Mouse (Mus musculus) heart, postnatal 14 days (tissue): ENCODE measurements around the gene Agtrap. TPM values are rescaled to one million over a fixed set of nuclear protein-coding genes. Genes with fewer than 3 reads are reported as not detected.
A peak's percentile ranks its signal among the peaks of the same experiment; 100 is the strongest.
"Not testable (repeated sequence)": the region's sequence is repeated elsewhere in the genome, so short reads cannot be mapped to it uniquely, and the experiment has no call there.

Experiments
- DNase-seq, 2 experiments: peaks; one replicate each; pipeline ENCODE4 v3.0.0; 2021 to 2022
- intact Hi-C: fragments of 180-260 bp; cut with DNase I; formaldehyde crosslinking; loops from one replicate; pipeline ENCODE4 v1.15.1; 2025
- total RNA-seq, 2 experiments: library from RNA; stranded (reverse); gene quantifications; 2 replicates each; pipeline ENCODE4 v1.2.3; 2021

Gene Agtrap
- total RNA-seq, 2 experiments from 2014 or later: 36.4 to 38.5 TPM

DNA sequence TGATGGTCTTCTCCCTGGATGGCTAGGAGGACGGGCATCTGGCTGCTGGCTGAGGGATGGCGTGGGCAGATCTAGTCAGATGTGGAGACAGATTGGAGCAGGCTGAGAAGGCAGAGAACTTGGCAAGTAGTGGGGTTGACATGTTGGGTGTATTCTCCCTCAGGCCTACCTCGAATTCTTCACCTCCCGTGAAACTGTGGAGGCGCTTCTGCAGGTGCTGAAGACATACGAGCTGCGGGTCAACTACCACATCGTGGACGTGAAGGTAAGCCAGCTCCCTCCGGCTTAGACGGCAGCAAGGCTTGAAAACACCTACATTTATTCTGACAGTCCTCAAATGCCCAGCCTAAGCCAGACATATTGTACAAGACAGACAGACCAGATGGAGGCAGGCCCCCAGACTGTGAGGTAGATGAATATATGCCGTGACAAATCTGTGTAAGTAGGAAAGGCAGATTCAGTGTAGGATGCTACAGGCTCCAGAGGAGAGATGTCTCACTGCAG lies 34.4 kb downstream of the Agtrap start:
- DNase-seq: no peak
- intact Hi-C loops: no loop called here

DNA sequence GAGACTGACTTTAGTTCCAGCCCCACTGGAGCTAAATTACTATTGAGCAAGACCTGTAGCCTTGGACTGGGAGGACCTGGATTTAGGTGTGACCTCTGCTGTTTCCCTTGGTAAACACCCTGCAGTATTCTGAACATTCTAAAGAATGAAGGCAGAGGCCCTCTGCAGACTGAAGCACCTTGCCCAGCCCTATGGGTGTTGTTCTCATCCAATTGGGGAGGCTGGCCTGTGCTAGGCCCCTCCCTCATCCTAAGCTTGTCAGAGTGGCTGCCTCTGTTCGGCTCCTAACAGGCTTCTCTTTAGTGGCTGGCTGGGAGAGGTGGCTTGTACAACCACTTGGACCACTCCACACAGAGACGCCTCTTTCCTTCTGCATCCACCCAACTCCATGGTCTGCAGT lies 34.9 kb downstream of the Agtrap start:
- DNase-seq: no peak
- intact Hi-C loops: no loop called here

DNA sequence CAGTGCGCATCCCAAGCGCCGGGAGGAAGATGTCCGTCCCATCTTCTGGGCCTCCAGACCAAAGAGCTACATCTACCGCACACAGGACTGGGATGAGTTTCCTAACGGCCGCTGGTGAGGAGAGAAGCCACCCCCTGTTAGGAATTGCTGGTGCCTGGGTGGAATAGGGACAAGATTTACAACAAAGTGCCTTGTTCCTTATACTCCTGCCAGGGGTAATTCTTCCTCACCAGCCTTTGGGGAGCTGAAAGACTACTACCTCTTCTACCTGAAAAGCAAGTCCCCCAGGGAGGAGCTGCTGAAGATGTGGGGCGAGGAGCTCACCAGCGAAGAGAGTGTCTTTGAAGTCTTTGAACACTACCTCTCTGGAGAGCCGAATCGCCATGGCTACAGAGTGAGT lies 35.9 kb downstream of the Agtrap start:
- no peak for DNase-seq
- intact Hi-C loops: no loop called here

- intact Hi-C loops: no loop called here
- no peak for DNase-seq
Observed at GRCm38 (mm10) chr4:148051046-148051776, 36.6 kb downstream of the Agtrap start.

DNA sequence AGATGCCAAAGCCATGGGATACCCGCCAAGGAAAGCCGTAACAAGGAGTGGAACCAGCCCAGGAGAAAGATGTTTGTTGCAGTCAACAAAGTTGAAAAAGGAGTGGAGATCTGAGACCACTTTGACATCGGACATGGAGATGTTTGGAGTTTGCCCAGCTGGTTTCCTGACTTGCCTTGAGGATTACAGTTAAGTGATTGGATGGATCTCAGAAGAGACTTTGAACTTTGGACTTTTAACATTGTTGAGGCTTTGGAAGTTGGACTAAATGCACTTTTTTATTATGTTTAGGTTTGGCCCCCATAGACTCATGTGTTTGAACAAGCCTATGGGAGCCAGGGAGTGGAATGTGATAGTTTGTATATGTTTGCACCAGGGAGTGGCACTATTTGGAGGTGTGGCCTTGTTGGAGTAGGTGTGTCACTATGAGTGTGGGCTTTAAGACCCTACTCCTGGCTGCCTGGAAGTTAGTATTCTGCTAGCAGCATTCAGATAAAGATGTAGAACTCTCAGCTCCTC lies 37.4 kb downstream of the Agtrap start:
- DNase-seq, intact Hi-C loops: not testable (repeated sequence)

- DNase-seq: no peak
- intact Hi-C loops: no loop called here
Observed at GRCm38 (mm10) chr4:148046450-148047031, 41.3 kb downstream of the Agtrap start.

DNA sequence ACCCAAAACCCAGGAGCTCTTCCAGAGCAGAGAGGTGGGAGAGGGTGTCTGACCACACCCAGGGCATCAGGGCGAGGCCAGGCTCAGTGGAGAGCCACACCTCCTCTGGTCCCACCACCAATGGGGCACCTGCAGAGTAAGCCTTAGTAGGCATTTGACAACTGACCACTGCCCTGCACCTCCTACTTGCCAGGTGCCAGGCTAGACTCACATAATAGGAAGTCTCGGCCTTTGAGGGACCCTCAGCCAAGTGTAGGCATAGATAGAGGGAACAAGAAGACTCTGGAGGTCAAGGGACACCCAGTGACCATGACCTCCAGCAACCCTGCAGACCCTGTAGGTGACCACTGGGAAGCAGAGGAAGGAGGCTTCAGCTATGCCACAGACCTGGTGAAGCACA lies 43.7 kb downstream of the Agtrap start:
- intact Hi-C loops: no loop called here
- DNase-seq: no peak

GRCm38 (mm10) chr4:148043327-148043726 lies 44.5 kb downstream of the Agtrap start:
- DNase-seq, intact Hi-C loops: not testable (repeated sequence)

DNA sequence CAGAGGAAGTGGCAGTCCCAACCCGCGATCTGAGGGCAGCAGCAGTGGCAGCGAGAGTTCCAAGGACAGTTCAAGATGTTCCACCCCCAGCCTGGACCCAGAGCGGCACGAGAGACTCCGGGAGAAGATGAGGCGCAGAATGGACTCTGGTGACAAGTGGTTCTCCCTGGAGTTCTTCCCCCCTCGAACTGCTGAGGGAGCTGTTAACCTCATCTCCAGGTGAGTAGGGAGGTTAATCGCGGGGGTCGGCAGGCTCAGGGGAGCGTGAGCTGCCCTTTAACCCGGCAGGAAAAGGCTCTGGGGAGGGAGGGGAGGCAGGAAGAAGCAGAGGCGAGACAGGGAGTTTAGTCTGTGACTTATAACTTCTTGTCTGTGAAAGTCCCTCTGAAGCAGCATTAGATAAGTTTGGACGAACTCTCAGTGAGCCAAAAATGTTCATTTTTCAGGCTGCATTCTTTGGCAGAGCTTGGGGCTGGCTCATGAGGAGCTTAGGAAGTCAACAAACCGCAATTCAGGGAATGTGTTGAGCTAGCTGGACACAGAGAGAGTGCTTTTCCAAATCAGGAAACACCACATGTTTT lies 46.1 kb downstream of the Agtrap start:
- peak; percentile 37 to 50 for DNase-seq
- intact Hi-C loops: no loop called here

- intact Hi-C loops: no loop called here
- DNase-seq: peak; percentile 73 to 78
Observed at GRCm38 (mm10) chr4:148040933-148041610, 46.8 kb downstream of the Agtrap start.

GRCm38 (mm10) chr4:148040029-148040830 lies 47.6 kb downstream of the Agtrap start:
- intact Hi-C loops: no loop called here
- peak in 1 of 2 experiments; percentile 33 for DNase-seq

DNA sequence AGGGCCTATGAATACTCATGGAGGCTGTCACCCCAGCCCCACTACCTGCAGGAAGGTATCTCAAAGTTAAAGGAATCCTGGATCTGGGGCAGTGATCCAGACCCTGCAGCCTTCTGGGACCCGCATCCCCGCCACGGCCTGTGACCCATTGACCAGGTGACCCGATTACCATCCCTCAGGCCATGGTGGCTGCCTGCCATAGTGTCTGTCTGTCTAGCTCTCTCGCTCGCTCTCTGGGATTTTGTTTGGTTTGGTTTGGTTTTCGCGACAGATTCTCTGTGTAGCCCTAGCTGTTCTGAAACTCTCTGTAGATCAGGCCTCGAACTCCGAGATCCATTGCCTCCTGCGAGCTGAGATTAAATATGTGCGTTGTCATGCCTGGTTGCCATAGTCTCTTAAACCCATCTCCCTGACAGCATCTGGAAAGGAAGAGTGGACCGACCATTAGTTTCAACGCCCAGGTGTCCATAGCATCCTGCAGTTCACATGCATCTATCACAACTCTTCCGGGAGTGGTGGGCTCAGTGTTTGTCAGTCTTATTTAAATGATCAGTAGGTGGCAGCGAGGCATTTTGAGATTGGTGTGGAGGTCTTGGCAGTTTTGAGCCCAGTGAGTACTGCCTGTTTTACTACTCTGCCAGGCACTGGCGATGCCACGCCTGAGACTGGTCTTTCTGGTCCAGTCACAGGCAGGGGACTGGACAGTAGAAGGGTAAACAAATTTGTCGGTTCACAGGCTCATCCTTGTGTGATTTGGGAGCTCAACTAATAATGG lies 48.4 kb downstream of the Agtrap start:
- DNase-seq: no peak
- intact Hi-C loops: no loop called here

GRCm38 (mm10) chr4:148038600-148039253 lies 49.1 kb downstream of the Agtrap start, which contains the start of the genes Clcn6 and Mthfr:
TSS of gene Clcn6 (minus strand) at chr4:148038821.
TSS of gene Mthfr (plus strand) at chr4:148039077.
- peak; percentile 100 for DNase-seq
- intact Hi-C loops: no loop called here

GRCm38 (mm10) chr4:148038079-148038599 lies 49.7 kb downstream of the Agtrap start:
- intact Hi-C loops: no loop called here

DNA sequence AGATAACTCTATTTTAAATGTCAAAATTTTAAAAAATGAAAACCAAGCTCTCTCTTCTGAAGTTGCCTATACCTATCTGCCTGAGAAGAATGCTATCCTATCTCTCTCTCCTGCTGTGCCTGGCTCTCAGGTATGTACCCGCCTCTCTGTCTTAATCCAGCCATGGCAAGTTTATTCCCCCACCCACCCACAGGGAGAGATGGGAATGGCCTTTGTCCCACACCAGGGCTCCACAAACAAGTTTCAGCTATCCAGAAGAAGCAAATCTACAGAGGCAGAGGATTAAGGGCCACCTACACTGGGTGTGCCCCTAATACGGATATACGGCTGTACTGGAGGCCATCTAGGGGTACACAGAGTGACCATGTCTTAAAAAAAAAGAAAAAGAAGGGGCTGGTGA lies 52.4 kb downstream of the Agtrap start:
- no peak for DNase-seq
- intact Hi-C loops: no loop called here

More at GRCm38 (mm10) chr4:148038079-148038599, 49.7 kb downstream of the Agtrap start:
- DNase-seq: no peak

DNA sequence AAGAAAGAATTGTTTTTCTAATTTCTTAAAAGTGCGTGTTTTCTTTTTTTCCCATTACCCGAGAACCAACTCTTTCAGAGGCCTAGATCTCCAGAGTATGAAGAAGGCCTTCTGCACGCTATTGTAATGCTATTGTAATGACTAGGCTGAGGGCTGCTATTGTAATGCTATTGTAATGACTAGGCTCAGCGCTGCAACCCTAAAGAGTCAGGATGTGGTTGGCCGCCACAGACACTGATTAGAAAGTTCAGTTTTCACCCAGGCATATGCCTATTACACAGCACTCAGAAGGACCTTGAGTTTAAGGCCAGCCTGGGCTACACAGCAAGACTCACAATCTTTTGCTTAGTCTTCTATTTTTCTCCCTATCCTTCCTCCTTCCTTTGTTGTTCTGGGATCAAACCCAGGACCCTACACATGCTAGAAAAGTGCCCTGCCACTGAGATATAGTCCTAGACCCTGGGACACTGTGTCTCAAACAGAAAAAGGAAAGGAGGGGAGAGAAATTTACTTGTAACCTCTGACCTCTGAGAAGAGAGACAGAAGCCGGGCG lies 53.9 kb downstream of the Agtrap start:
- intact Hi-C loops: no loop called here
- no peak for DNase-seq

- intact Hi-C loops: no loop called here
Observed at GRCm38 (mm10) chr4:148030506-148030905, 57.3 kb downstream of the Agtrap start.

DNA sequence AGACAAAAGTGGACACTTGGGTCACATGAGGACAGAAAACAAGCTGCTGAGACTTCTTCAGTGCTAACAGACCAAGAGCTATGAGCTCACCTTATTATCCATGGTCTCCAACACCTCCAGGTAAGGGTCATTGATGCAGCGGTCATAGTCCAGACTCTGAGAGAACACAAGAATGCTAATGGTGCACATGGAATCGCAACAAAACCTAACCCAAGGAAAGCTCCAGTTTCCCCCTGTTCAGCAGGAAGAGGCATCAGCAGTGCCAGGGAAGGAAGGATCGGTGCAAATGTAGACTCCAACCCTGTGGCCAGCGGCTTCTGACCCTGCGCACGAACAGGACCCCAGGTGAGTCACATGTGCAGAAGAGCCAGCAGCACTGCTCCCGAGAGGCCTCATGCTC lies 58.5 kb downstream of the Agtrap start:
- DNase-seq: no peak
- intact Hi-C loops: no loop called here

More at GRCm38 (mm10) chr4:148030506-148030905, 57.3 kb downstream of the Agtrap start:
- DNase-seq: no peak
